Mouse (Mus musculus) kidney, embryonic 16.5 days (tissue): Measurements from ENCODE around the gene Ppp3ca. TPM values are rescaled to one million over a fixed set of nuclear protein-coding genes. Genes with fewer than 3 reads are reported as not detected.

Source experiments
- ATAC-seq: fragments of 200-750 bp; cut with Nextera tagmentation; 2 replicates; pipeline ENCODE4 v1.8.0; 2017; ENCODE audit warnings: moderate TSS enrichment; ENCODE audit not compliant: low FRiP score, low TSS enrichment
- H3K27ac ChIP-seq: fragments of 300-500 bp; sonication (generic); 2 replicates; pipeline ENCODE4 v1.5.1; 2014; ENCODE audit warnings: low read length
- H3K27me3 ChIP-seq: fragments of 300-500 bp; sonication (generic); 2 replicates; pipeline ENCODE4 v1.6.1; 2014; ENCODE audit warnings: low read length, control low read depth, mixed read lengths; ENCODE audit not compliant: insufficient read depth
- H3K36me3 ChIP-seq: fragments of 300-500 bp; sonication (generic); 2 replicates; pipeline ENCODE4 v1.6.1; 2014; ENCODE audit warnings: low read length, control low read depth, mixed read lengths; ENCODE audit not compliant: insufficient read depth
- H3K4me1 ChIP-seq: fragments of 300-500 bp; sonication (generic); 2 replicates; pipeline ENCODE4 v1.6.1; 2014; ENCODE audit warnings: low read length, control low read depth, mixed read lengths; ENCODE audit not compliant: insufficient read depth
- H3K4me2 ChIP-seq: fragments of 300-500 bp; sonication (generic); replicated peaks from 2 replicates; pipeline ENCODE4 v1.6.1; 2014; ENCODE audit warnings: low read depth, low read length
- H3K4me3 ChIP-seq: fragments of 300-500 bp; sonication (generic); 2 replicates; pipeline ENCODE4 v1.5.1; 2014; ENCODE audit warnings: mild to moderate bottlenecking, low read length
- H3K9ac ChIP-seq: fragments of 300-500 bp; sonication (generic); replicated peaks from 2 replicates; pipeline ENCODE4 v1.6.1; 2014; ENCODE audit warnings: low read length
- H3K9me3 ChIP-seq: fragments of 300-500 bp; sonication (generic); 2 replicates; pipeline ENCODE4 v1.6.1; 2016; ENCODE audit warnings: low read length, control low read depth
- WGBS: fragments of 180-500 bp; shearing (Covaris S2); extraction: QIAGEN DNeasy Blood & Tissue Kit; methylation state at CpG from one replicate; pipeline ENCODE4 v1.1.7; 2014; 5-methylcytosine and 5-hydroxymethylcytosine counted together
- polyA plus RNA-seq: library from polyadenylated mRNA; unstranded; fragments of >200 nt; fragmentation: Nextera tagmentation; extraction: Ambion mirVana; gene quantifications from 2 replicates; pipeline ENCODE4 v1.2.1, GENCODE M21; 2015

Ppp3ca gene
- polyA plus RNA-seq, 1 experiment from 2014 or later: 50.7 TPM

GRCm38 (mm10) chr3:136871772-136872532, 202.0 kb downstream of the Ppp3ca start:
- Histone ChIP-seq H3K27me3 (no peaks in the 10 kb centered on the region), H3K9me3 (no peaks in the 10 kb centered on the region), H3K4me2 (no peak overlapping the region), H3K4me1 (peaks cover 18% of the 10 kb centered on the region), H3K36me3 (no peaks in the 10 kb centered on the region), H3K4me3 (no peak overlapping the region), H3K27ac (no peak overlapping the region), H3K9ac (no peak overlapping the region)
- WGBS: 25% methylated on average over 14 of the region's 14 CpGs
- peak; percentile 71 for ATAC-seq

- no peak overlapping the region for H3K9ac ChIP-seq
- no peak overlapping the region for H3K4me3 ChIP-seq
- 60% methylated on average over 8 of the region's 8 CpGs for WGBS
- peaks cover 18% of the 10 kb centered on the region for H3K4me1 ChIP-seq
- no peaks in the 10 kb centered on the region for H3K27me3 ChIP-seq
- H3K36me3 ChIP-seq: no peaks in the 10 kb centered on the region; the same call in 1 of the 2 replicates
- H3K27ac ChIP-seq: no peak overlapping the region
- H3K9me3 ChIP-seq: no peaks in the 10 kb centered on the region
- H3K4me2 ChIP-seq: no peak overlapping the region
- ATAC-seq: no peak
These were observed 202.7 kb downstream of the Ppp3ca start for GRCm38 (mm10) chr3:136872533-136873095.

- H3K4me3 ChIP-seq: no peak overlapping the region
- H3K27ac ChIP-seq: no peak overlapping the region
- WGBS: 88% methylated on average over 7 of the region's 7 CpGs
- peaks cover 18% of the 10 kb centered on the region for H3K4me1 ChIP-seq
- H3K9me3 ChIP-seq: no peaks in the 10 kb centered on the region
- no peak overlapping the region for H3K4me2 ChIP-seq
- ATAC-seq: no peak
- no peak overlapping the region for H3K9ac ChIP-seq
- H3K27me3 ChIP-seq: no peaks in the 10 kb centered on the region
- H3K36me3 ChIP-seq: no peaks in the 10 kb centered on the region; the same call in 1 of the 2 replicates
These were observed 204.0 kb downstream of the Ppp3ca start for GRCm38 (mm10) chr3:136873809-136874449.

- Histone ChIP-seq H3K4me1 (peaks cover 18% of the 10 kb centered on the region), H3K27ac (no peak overlapping the region), H3K27me3 (no peaks in the 10 kb centered on the region), H3K4me3 (no peak overlapping the region), H3K9me3 (no peaks in the 10 kb centered on the region), H3K36me3 (no peaks in the 10 kb centered on the region; the same call in 1 of the 2 replicates), H3K9ac (no peak overlapping the region), H3K4me2 (no peak overlapping the region)
- ATAC-seq: no peak
- 82% methylated on average over 5 of the region's 5 CpGs for WGBS
These were observed 204.6 kb downstream of the Ppp3ca start for GRCm38 (mm10) chr3:136874566-136874965.

- no peak overlapping the region for H3K4me2 ChIP-seq
- H3K4me3 ChIP-seq: no peak overlapping the region
- 77% methylated on average over 9 of the region's 9 CpGs for WGBS
- H3K4me1 ChIP-seq: no peaks in the 10 kb centered on the region
- H3K27me3 ChIP-seq: no peaks in the 10 kb centered on the region
- ATAC-seq: no peak
- peaks cover 8% of the 10 kb centered on the region; the same call in 1 of the 2 replicates for H3K36me3 ChIP-seq
- 0 out of 2 replicates have a peak, but pooled peaks cover 3% of the 10 kb centered on the region for H3K9me3 ChIP-seq
- H3K27ac ChIP-seq: no peak overlapping the region
- no peak overlapping the region for H3K9ac ChIP-seq
These were observed 217.8 kb downstream of the Ppp3ca start for GRCm38 (mm10) chr3:136887741-136888140.

GRCm38 (mm10) chr3:136892140-136892539, 222.2 kb downstream of the Ppp3ca start:
- no peak overlapping the region for H3K9ac ChIP-seq
- no peaks in the 10 kb centered on the region for H3K9me3 ChIP-seq
- 81% methylated on average over 3 of the region's 3 CpGs for WGBS
- H3K27me3 ChIP-seq: no peaks in the 10 kb centered on the region
- H3K4me3 ChIP-seq: no peak overlapping the region
- H3K4me2 ChIP-seq: no peak overlapping the region
- ATAC-seq: no peak
- H3K36me3 ChIP-seq: peaks cover 14% of the 10 kb centered on the region; the same call in 1 of the 2 replicates
- no peaks in the 10 kb centered on the region for H3K4me1 ChIP-seq
- H3K27ac ChIP-seq: no peak overlapping the region

GRCm38 (mm10) chr3:136893596-136894402, 223.9 kb downstream of the Ppp3ca start:
- H3K9me3 ChIP-seq: no peaks in the 10 kb centered on the region
- no peaks in the 10 kb centered on the region for H3K27me3 ChIP-seq
- 92% methylated on average over 18 of the region's 18 CpGs for WGBS
- no peak for ATAC-seq
- no peaks in the 10 kb centered on the region for H3K4me1 ChIP-seq
- H3K27ac ChIP-seq: no peak overlapping the region
- peaks cover 14% of the 10 kb centered on the region; the same call in 1 of the 2 replicates for H3K36me3 ChIP-seq
- H3K9ac ChIP-seq: no peak overlapping the region
- no peak overlapping the region for H3K4me2 ChIP-seq
- no peak overlapping the region for H3K4me3 ChIP-seq

GRCm38 (mm10) chr3:136895498-136895897, 225.6 kb downstream of the Ppp3ca start:
- no peak overlapping the region for H3K4me3 ChIP-seq
- peaks cover 14% of the 10 kb centered on the region; the same call in 1 of the 2 replicates for H3K36me3 ChIP-seq
- H3K27ac ChIP-seq: no peak overlapping the region
- no peak overlapping the region for H3K9ac ChIP-seq
- H3K4me2 ChIP-seq: no peak overlapping the region
- no peaks in the 10 kb centered on the region for H3K4me1 ChIP-seq
- H3K9me3 ChIP-seq: no peaks in the 10 kb centered on the region
- no peaks in the 10 kb centered on the region for H3K27me3 ChIP-seq
- no peak for ATAC-seq

- no peaks in the 10 kb centered on the region for H3K4me1 ChIP-seq
- whole genome bisulfite sequencing: 55% methylated on average over 4 of the region's 4 CpGs
- H3K27me3 ChIP-seq: no peaks in the 10 kb centered on the region
- H3K4me3 ChIP-seq: no peak overlapping the region
- no peak overlapping the region for H3K9ac ChIP-seq
- H3K4me2 ChIP-seq: no peak overlapping the region
- peaks cover 18% of the 10 kb centered on the region; the same call in 1 of the 2 replicates for H3K36me3 ChIP-seq
- no peak overlapping the region for H3K27ac ChIP-seq
- no peaks in the 10 kb centered on the region for H3K9me3 ChIP-seq
- ATAC-seq: no peak
These were observed 226.4 kb downstream of the Ppp3ca start for GRCm38 (mm10) chr3:136896276-136896675.
